Mouse (Mus musculus): ENCODE measurements around the gene Robo1.

The Robo1 gene

DNA sequence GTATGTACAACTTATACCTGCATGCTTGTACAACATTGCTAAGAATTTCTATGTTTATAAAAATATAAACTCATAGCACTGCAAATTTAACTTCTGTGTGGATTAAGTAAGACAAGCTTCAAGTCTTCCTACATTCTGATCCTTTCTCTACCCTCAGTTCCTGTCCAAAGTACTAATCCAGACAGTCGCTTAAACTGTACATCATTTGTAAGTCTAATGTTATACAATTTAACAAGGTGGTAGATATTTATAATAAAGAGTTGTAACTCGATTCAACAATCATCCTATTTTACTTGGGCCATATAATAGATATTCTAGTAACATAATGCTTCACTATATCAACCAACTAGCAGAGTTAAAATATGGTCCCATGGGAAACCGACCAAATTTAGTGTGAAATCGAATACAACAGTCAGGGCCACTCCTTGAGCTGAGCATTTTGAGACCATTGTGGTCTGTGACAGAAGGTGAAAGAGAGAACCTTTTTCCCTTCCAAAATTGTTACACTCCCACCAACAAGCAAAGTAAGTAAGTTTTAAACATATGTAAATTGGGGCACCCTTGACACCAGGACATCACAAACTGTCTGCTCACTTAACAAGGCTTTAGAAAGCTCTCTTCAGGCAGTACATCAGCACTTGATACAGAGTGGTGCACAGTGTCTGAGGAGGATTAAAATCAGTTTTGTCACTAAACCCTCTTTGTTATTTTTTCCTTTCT lies 295.5 kb downstream of the Robo1 start:
- in situ Hi-C loops (cut with MseI, MboI): loop anchor here in 1 of 2 experiments (25.0 kb wide), 1 partner anchor 241 kb away; no protein-coding TSS in a partner anchor

DNA sequence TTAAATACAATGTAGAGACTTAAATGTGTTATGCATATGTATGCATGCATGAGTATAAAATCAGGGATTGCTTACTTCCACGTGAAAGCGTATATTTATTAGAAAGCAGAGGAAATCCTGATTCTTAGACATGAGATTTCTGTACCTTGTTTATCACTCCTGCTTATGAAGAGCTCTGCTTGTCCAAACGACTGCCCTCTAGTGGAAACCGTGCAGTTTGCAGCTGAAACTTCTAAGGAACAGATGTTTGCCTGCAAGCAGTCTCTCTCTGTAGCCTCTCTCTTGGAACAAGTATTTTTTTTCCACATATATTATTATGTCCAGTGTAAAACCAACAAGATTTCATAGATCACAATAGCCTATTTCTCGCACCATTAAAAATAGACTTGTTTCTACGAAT lies 297.0 kb downstream of the Robo1 start:
- in situ Hi-C loops (cut with MseI, MboI): loop anchor here in 1 of 2 experiments (25.0 kb wide), 1 partner anchor 243 kb away; no protein-coding TSS in a partner anchor

DNA sequence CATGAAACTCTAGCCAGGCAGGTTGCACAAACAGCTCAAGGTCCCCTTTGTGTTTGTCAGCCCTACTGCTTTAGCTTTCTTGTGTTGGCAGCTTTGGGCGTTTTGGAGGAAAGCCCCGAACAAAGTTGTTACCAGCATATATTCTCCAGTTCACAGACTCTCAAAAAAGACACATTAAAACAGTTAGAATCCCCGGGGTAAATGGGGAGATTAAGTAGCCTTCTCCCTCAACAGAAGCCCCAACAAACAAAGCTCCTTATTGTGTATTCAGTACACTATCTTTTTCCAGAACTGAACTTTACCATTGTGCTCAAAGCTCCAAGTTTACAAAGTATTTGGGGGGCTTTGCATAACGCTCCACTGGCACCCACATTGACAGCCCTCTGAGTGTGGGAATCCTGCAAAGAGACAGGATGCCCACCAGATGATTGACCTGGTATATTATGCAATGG lies 302.6 kb downstream of the Robo1 start:
- in situ Hi-C loops (cut with MseI, MboI): loop anchor here in 1 of 2 experiments (25.0 kb wide), 1 partner anchor 248 kb away; no protein-coding TSS in a partner anchor

DNA sequence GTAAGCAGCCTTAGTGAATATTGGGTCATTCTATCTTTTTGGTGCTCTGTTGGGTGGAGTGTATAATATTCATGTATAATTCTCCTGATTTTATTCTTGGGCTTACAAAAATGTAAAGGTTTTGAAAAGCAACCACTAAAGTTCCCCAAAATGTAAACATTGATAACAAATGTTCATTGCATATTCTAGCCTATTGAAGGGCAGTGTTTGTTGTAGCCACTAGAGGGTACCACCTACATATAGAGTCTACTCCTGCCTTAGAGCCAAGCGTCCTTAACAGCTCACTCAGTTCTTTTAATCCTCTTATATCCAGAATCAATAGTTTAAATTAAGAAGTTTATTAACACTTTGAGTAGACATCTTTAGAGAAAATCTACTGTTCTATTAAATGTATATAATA lies 306.8 kb downstream of the Robo1 start:
- in situ Hi-C loops (cut with MseI, MboI): loop anchor here in 1 of 2 experiments (25.0 kb wide), 1 partner anchor 253 kb away; no protein-coding TSS in a partner anchor

DNA sequence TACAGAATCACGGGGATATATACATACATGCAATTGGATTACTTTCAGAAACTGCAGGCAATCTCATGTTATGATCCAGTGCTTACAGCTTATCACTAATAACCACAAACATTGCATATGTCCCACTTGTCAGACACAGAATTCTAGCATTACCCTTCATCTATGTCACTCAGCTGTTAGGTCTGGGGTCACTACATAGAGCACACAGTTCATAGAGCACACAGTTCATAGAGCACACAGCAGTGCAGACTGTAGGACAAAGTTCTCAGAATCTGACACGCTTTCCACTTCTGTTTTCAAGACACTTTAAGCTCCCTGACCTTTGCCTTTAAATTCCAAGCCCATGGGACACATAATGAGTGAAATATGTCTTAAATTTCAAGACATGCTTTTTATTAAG lies 307.3 kb downstream of the Robo1 start:
- in situ Hi-C loops (cut with MseI, MboI): loop anchor here in 1 of 2 experiments (25.0 kb wide), 1 partner anchor 253 kb away; no protein-coding TSS in a partner anchor

DNA sequence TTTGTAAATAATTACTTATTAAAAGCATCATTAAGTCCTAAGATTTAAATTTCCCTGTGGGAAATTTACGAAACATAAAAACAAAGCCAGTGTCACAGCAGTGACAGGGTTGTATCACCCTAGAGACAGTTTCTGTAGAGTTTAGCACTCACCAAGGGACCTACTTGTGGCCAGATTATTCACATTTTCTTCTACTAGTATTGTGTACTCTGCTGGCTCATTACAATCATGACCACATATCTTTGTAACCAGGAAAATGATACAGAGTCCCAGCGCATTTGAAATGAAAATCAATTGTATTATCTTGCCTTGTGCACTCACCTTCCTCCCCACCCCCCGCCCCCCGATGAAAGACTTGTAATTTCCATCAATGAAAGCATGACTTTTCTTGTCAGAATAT lies 314.3 kb downstream of the Robo1 start:
- in situ Hi-C loops (cut with MseI, MboI): loop anchor here in 1 of 2 experiments (25.0 kb wide), 1 partner anchor 260 kb away; no protein-coding TSS in a partner anchor

DNA sequence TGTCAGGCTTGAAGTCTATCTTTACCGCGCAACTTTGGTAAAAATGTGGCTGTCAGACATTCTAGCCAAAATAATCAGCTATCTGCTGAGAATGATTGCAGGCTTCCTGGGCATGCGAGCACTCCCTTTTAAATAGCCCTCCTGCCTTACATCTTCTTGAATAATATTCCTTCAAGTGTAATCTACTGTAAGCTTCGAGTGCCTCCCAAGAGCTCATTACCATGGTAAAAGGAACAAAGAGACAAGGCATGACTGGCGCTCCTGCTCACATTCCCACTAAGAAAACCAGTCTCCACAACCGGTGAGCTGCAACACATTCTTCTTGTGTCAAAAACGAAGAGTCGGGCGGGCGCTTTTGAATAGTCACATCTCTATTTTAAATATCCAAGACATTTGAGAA lies 314.8 kb downstream of the Robo1 start:
- in situ Hi-C loops (cut with MseI, MboI): loop anchor here in 1 of 2 experiments (25.0 kb wide), 1 partner anchor 261 kb away; no protein-coding TSS in a partner anchor

DNA sequence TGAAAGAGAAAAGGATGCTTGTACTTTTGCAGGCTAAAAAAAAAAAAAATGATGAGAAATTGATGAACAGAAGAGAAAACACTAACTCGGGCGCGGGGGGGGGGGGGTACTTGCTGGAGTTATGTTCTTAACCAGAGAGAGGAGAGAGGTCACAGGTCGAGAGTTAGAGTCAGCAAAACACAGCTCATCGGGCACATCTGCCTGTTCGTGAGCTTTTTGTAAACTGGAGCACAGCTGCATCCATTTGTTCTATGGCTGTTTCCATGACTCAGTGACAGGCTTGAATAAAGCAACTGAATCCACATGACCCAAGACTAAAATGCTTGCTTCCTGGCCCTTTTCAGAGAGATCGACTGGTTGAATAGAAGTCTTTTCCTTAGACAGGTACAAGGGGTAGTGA lies 325.7 kb downstream of the Robo1 start:
- in situ Hi-C loops (cut with MseI, MboI): no loop called here

DNA sequence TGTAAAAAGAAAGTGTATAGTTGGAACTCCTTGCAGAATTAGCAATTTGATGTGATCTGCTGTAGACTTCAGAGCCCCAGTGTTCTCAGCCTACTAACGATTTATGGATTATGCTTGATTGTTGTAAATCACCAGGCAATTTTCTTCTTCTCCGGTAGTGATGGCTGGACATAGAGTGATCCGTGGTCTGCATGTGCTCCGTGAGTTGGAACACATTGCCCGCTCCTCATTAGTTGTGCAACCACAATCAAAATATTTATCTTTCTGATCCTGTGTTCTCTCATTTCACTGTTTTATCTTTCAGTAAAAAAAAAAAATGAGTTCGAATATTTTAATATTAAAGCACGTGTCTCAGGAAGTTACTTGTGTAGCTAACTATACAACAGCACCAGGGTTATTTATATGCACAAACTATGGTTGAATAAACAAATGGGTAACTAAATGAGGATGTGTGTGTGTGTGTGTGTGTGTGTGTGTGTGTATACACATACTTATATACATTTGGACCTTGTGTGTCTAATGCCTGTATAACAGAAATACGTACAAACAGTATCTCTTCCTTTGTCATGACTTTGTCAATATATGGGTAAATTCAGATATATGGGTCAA lies 331.3 kb downstream of the Robo1 start:
- in situ Hi-C loops (cut with MseI, MboI): no loop called here

DNA sequence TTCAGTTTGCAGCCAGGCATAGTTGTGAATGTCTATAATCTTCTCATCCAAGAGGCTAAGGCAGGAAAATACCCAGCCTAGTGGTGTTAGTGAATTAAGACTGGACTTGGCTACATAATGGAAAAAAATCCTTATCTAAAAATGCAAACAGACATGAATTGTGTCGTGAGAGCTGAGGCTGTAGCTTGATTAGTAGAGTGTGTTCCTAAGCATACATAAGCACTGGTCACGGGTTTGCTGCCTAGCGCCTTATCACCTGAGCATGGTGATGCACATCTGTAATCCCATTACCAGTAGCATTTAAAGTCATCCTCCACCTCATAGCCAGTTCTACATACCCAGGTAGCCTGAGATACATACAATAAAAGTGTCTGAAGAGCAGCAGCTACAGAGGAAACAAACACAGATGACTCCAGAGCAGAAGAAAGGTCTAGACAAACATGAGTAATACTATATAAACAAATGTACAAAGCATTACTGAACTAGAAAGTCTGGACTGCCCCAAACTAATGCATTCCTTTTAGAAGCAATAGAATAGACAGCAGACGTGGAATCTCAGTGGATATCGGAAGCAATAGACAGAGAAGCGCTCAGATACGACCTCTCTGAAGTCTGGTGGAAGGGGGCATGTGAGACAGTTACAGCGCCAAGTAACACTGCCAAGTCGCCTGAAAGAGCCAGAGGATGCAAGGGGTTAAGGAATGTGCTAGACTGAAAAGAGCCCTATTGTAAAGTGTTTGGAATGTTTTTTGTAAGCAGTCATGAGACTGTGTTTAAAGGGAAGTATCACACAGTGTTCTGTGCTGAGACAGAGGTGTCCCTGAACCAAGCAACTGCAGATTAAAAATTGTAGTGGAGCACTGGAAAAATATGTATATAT lies 333.1 kb downstream of the Robo1 start:
- in situ Hi-C loops (cut with MseI, MboI): loop anchor here in 1 of 2 experiments (10.0 kb wide), 1 partner anchor 344 kb away; no protein-coding TSS in a partner anchor

DNA sequence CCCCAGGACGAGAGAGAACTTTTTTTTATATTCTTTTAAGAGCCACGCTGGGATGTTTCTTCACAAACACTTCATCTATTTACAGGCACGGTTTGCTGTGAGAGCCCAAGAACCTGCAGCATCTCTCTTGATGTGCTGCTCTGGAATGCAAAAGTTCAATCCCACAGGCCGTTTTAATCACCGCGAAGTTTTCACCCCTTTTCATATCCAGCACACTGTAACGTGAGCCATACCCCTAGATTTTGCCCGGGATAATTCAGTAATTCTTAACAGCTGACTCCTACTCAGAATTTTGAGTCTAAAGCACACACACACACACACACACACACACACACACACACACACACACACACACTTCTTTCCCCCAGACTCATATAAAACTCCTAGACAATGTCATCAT lies 337.8 kb downstream of the Robo1 start:
- in situ Hi-C loops (cut with MseI, MboI): loop anchor here in 1 of 2 experiments (10.0 kb wide), 1 partner anchor 339 kb away; no protein-coding TSS in a partner anchor

DNA sequence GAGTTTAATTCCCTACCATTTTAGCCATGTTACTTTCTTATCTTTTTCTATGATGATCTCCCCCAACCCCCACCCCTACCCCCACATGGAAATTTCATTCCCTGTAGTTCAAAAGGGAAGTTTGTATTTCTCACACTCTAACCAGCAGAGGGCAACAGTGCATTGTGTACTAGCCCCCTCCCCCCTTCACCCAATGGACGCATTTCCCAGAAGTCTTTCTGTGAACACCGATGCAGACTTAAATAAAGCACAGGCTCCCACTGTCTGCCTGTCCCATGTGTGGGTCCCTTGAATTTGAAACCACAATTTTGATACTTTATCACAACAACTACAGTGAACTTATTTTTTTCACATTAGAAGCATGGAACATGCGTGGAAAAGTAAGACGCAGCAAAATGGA lies 341.2 kb downstream of the Robo1 start:
- in situ Hi-C loops (cut with MseI, MboI): loop anchor here in 1 of 2 experiments (10.0 kb wide), 1 partner anchor 335 kb away; no protein-coding TSS in a partner anchor

DNA sequence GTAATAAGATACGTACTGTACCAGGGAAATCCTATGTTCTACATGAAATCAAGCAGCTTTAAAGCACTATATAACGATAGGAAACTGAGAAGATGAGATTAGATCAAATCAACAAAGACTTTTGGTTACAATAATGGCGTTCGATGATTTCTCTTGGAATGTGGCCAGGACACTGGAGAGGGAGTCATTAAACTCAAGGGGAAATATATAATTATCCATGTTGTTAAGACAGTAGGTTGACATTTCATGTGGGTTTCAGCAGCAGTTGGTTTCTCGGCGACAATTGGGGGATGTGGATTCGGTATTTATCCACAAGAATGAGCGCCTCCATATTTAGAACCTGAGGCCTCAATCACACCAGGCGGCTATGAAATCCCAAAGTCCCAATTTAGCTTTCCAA lies 347.3 kb downstream of the Robo1 start:
- in situ Hi-C loops (cut with MseI, MboI): loop anchor here in 1 of 2 experiments (10.0 kb wide), 1 partner anchor 319 kb away; no protein-coding TSS in a partner anchor

DNA sequence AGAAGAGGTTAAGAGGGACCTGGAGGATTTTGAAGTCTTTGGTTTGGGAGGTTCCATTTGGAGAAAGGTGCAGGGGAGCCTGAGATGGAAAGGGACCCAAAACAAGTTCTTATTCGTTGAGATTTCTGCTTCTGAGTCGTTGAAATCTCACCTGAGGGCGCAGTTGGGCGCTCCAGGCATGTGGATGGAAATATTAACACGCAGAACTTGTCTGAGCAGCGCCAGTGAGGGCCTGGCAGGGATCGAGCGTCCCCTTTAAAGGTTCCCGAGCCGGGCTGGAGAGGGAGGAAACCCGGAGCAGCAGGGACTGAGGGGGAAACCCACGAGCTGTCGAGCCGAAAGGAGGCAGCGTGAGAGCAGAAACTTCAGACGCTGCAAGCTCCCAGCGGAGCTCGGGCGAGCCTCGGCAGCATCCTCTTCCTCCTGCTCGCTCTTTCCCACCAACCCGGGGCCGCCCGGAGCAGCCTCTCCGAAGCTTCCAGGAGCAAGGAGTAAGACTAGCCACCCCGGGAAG lies 354.8 kb downstream of the Robo1 start:
- in situ Hi-C loops (cut with MseI, MboI): no loop called here

DNA sequence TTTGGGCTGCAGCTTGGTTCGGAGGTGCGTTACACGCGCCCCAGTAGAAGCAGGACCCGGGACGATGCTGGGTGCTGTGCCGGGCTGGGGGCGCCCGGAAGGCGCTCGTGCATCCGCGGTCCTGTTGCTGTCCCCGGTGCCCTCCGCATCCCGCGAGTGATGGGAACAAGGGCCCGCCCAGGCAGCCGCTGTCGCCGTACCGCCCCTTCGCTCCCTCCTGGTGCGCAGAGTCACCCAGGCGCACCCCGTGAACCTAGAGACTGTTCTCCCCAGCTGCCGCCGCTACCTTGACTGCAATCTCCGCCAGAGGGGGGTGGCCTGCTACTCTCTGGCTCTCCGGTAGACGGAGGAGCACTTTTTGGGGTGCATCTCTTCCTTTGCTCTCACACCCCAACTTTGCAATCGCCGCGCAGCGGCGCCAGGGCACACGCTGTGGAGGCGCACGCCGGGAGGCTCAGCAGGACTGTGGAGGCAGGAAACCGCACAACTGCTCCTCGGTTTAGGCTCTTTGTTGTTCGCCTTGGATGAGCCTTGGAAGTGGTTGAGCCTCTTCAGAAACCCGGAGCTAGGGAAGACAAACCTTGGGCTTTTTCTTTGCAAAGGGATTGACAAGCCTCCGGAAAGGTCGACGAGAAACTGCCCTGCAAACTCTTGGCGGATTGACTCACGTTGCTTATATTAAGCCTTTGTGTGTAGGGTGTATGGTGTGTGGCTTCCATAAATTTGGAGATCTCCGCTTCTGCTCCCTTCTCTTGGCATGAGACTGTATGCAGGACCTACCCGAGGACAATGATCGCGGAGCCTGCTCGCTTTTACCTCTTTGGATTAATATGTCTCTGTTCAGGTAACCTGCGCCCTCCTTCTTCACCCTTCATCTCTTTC lies 355.5 kb downstream of the Robo1 start:
- in situ Hi-C loops (cut with MseI, MboI): no loop called here

DNA sequence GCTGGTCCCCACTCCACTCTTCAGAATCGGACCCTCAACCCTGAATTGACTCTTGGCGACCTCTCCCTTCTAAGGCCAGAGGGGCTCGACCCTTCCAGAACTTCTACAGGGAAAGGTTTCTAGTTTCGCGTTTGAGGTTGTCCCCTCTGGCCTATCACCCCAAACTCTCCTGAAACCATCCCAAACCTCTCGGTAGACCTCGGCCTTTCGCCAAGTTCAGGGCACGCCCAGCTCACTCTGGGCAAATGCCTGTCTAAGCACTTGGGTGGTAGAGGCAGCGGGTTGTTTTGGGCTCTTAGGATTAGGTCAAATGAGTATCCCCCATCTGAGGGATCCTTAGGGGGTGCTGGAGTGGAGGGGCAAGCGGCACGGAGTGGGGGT lies 356.1 kb downstream of the Robo1 start:
- in situ Hi-C loops (cut with MseI, MboI): no loop called here

DNA sequence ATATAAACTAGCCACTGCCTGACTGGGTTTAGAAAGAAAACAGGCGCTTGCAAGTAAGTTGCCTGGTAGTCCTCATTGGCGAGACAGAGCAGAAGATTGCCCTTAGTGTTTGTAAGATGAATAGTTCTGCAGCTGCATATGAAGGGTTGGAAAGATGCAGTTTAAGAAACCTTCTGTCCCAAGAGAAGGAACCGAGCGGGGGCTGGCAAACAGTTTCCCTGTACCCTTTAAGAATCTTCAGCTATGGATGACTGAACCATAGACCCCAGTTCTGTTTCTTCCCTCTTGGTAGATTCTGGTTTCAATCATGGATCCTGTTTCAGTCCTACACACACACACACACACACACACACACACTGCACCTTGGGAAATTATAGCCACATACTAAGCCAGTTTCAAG lies 356.7 kb downstream of the Robo1 start:
- in situ Hi-C loops (cut with MseI, MboI): no loop called here

DNA sequence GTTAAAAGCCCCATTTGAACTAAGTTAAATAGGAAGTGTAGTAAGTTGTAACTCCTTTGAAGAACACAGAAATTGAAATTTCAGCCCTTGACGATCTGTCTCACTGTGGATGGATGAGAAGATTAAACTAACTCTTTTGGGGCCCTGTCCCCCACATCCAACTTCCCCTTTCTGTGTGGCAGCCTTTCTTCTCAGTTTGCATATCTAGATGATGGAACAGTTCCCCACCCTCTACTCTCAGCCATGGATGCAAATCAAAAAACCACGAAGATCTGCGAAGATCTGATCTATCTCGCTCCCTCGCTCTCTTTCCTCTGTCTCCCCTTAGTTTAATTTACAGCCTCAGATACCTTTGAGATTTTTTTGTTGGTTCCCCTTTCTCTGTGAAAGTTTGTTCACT lies 357.3 kb downstream of the Robo1 start:
- in situ Hi-C loops (cut with MseI, MboI): no loop called here

DNA sequence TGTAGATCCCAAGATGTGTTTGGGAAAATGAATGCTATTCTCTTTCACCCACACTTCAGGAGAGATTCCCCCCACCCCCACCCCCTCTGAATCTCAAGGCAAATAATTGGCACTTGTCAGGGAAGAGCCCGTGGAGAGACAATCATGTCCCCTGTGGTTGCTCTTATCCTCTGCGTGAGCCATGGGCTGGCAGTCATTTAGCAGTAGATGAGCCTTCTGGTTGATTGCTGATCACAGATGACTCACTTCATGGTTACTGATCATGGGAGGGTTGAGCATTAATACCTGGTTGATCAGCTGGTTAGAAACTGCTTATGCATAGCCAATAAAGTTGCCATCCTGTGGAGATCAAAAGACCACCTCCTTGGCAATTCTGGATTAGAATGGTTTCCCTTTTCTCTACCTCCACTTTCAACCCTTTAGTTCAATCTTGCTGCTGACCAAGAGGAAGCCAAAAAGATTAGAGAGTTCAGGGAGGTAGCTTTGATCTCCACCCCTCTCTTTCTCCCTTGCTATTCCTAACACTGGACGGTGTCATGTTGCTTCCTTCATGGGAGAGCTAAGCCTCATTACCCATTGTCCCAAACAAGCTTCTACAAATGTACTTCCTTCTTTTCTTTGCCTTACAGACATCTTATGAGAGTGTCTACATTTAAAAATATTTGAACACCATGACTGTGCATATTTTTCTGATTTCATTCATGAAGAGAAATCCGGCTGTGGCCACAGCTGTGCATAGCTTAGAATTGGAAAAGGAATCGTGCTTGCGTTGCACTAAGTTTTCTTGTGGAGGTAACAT lies 362.3 kb downstream of the Robo1 start:
- in situ Hi-C loops (cut with MseI, MboI): no loop called here
